Mouse (Mus musculus) midbrain, embryonic 15.5 days (tissue): ENCODE data around the gene Pgap3. TPM values are rescaled to one million over a fixed set of nuclear protein-coding genes. Genes with fewer than 3 reads are reported as not detected.

Source experiments
- ATAC-seq: fragments of 200-750 bp; cut with Nextera tagmentation; replicated peaks from 2 replicates; pipeline ENCODE4 v1.8.0; 2017; ENCODE audit warnings: moderate TSS enrichment
- H3K27ac ChIP-seq: fragments of 300-500 bp; sonication (generic); 2 replicates; pipeline ENCODE4 v1.5.1; 2015; ENCODE audit warnings: mild to moderate bottlenecking, inconsistent platforms
- H3K27me3 ChIP-seq: fragments of 300-500 bp; sonication (generic); replicated peaks from 2 replicates; pipeline ENCODE4 v1.6.1; 2015; ENCODE audit warnings: inconsistent platforms
- H3K36me3 ChIP-seq: fragments of 300-500 bp; sonication (generic); replicated peaks from 2 replicates; pipeline ENCODE4 v1.6.1; 2015; ENCODE audit warnings: inconsistent platforms
- H3K4me1 ChIP-seq: fragments of 300-500 bp; sonication (generic); 2 replicates; pipeline ENCODE4 v1.6.1; 2015; ENCODE audit warnings: inconsistent platforms
- H3K4me2 ChIP-seq: fragments of 300-500 bp; sonication (generic); 2 replicates; pipeline ENCODE4 v1.6.1; 2015; ENCODE audit warnings: inconsistent platforms, mild to moderate bottlenecking, moderate library complexity
- H3K4me3 ChIP-seq: fragments of 300-500 bp; sonication (generic); 2 replicates; pipeline ENCODE4 v1.5.1; 2015; ENCODE audit warnings: mild to moderate bottlenecking, inconsistent platforms
- H3K9ac ChIP-seq: fragments of 300-500 bp; sonication (generic); 2 replicates; pipeline ENCODE4 v1.6.1; 2015; ENCODE audit warnings: mild to moderate bottlenecking, inconsistent platforms
- H3K9me3 ChIP-seq: fragments of 300-500 bp; sonication (generic); 2 replicates; pipeline ENCODE4 v1.6.1; 2016; ENCODE audit warnings: inconsistent platforms
- WGBS: fragments of 180-500 bp; shearing (Covaris S2); methylation state at CpG from one replicate; pipeline ENCODE4 v1.1.7; 2015; ENCODE audit warnings: mixed read lengths; 5-methylcytosine and 5-hydroxymethylcytosine counted together
- polyA plus RNA-seq: library from polyadenylated mRNA; unstranded; fragments of >200 nt; fragmentation: Nextera tagmentation; extraction: Ambion mirVana; gene quantifications from 2 replicates; pipeline ENCODE4 v1.2.1, GENCODE M21; 2015

The Pgap3 gene
- polyA plus RNA-seq, 1 experiment from 2014 or later: 9.6 TPM

DNA sequence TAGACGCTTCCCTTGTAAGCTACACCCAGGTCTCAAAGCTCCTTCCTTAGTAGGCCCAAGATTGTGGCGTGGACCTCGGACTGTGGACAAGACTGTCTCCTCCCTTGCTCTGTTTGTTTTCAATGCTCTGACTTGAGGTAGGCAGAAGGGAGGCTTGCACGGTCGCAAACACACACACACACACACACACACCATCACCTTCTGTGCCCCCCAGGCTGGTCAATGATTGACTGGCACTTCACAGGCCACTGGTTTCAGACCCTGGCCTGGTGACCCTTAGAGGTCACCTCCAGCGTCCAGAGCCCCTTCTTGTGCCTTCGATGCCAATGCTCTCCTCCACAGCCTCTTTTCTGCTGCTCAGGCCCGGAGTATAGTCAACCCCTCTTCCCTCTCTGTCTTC, 8.6 kb upstream of the Pgap3 start:
- H3K27ac ChIP-seq: no peak overlapping the region
- ATAC-seq: no peak
- H3K4me1 ChIP-seq: peaks cover 20% of the 10 kb centered on the region
- H3K4me2 ChIP-seq: no peak overlapping the region
- no peaks in the 10 kb centered on the region for H3K9me3 ChIP-seq
- no peak overlapping the region for H3K9ac ChIP-seq
- no peaks in the 10 kb centered on the region for H3K36me3 ChIP-seq
- peaks cover 26% of the 10 kb centered on the region for H3K27me3 ChIP-seq
- 55% methylated on average over 8 of the region's 8 CpGs for WGBS
- no peak overlapping the region for H3K4me3 ChIP-seq

DNA sequence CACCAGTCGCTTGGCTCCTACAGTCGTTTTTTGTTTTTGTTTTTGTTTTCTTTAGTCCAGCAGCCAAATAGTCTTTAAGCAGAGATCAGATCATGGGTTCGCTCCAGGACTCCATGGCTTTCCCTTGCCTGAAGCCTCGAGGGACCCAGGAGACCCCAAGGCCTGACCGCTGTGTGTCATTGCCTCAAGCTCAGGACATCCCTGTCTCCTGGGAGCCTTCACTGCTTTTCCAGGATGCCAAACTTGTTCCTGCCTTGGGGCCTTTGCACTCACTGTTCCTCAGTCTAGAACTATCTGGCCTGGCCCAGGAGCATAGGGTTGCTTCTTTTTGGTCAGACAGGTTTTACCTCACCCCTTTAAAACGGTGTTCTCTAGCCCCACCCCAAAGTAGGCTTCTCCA, 6.3 kb upstream of the Pgap3 start:
- Histone ChIP-seq H3K4me1 (peaks cover 5% of the 10 kb centered on the region; the same call in 1 of the 2 replicates), H3K27ac (no peak overlapping the region), H3K36me3 (no peaks in the 10 kb centered on the region), H3K4me3 (no peak overlapping the region), H3K9ac (no peak overlapping the region), H3K4me2 (no peak overlapping the region), H3K27me3 (peaks cover 14% of the 10 kb centered on the region), H3K9me3 (no peaks in the 10 kb centered on the region)
- WGBS: 78% methylated on average over 6 of the region's 6 CpGs
- no peak for ATAC-seq

DNA sequence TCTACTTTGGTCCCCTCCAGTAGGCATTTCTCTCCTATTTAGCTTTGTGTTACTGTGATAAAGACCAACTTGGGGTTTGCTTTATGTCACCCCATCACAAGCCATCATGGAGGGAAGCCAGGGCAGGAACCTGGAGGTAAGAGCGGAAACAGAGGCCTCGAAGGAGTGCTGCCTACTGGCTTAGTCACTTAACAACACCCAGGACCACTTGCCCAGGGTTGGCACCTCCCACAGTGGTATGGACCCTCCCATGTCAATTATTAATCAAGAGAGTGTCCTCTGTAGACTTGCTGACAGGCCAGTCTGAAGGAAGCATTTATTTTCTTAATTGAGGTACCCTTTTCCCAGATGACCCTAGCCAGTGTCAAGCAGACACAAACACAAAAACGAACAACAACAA, 526 bp upstream of the Pgap3 start:
- peak overlapping the region; percentile 74 for H3K4me2 ChIP-seq
- WGBS: 65% methylated on average over 3 of the region's 3 CpGs
- no peaks in the 10 kb centered on the region for H3K9me3 ChIP-seq
- peak overlapping the region; percentile 96 for H3K27ac ChIP-seq
- 0 out of 2 replicates have a peak, but pooled peaks have one; percentile 1 for ATAC-seq
- H3K36me3 ChIP-seq: no peaks in the 10 kb centered on the region
- H3K4me1 ChIP-seq: peaks cover 7% of the 10 kb centered on the region
- H3K9ac ChIP-seq: peak overlapping the region; percentile 69
- H3K4me3 ChIP-seq: peak overlapping the region; percentile 59
- peaks cover 5% of the 10 kb centered on the region for H3K27me3 ChIP-seq

DNA sequence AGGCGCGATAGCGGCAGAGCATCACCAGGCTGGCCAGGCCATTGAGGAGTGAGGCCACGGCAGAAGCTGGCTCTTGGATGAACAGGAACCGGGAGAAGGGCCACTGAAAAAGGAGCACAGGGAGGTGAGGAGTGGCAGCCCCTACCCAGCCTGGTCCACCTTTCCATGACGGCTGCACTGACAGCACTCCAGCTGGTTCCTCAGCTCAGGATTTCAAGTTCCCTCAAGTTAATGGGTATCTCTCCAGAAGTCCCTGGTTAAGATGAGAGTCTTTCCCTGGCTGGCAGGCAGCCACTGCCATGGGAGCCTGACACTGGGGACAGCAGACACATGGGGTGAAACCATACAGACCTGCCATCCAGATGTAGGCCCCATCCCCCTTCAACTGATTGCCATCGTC, 2.3 kb downstream of the Pgap3 start:
- no peak for ATAC-seq
- Histone ChIP-seq H3K4me2 (no peak overlapping the region), H3K27ac (no peak overlapping the region), H3K4me1 (peaks cover 7% of the 10 kb centered on the region), H3K36me3 (no peaks in the 10 kb centered on the region), H3K27me3 (no peaks in the 10 kb centered on the region; the same call in 1 of the 2 replicates), H3K9me3 (no peaks in the 10 kb centered on the region), H3K9ac (no peak overlapping the region), H3K4me3 (no peak overlapping the region)
- WGBS: 89% methylated on average over 7 of the region's 7 CpGs

DNA sequence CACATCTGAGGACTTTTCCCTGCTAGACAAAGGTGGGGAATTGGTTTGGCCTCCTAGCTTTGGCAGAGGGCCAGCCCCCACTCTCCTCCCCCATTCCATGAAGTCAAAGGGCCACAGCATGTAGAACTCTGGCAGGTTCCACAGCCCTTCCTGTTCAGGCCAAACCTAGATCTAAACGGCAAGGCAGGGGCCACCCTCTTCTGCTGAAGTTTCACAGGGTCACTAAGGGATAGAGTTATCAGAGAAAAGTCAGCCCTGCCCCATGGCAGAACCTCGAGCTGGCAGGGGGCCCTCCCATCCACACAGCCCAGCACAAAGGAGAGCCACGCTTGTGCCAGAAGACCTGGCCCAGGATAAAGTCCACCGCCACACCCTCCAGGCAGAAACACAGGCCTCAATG, 5.2 kb downstream of the Pgap3 start:
- WGBS: 53% methylated on average over 4 of the region's 4 CpGs
- ATAC-seq: no peak
- H3K4me2 ChIP-seq: no peak overlapping the region
- H3K27ac ChIP-seq: no peak overlapping the region
- H3K27me3 ChIP-seq: peaks cover 11% of the 10 kb centered on the region; the same call in 1 of the 2 replicates
- H3K36me3 ChIP-seq: no peaks in the 10 kb centered on the region
- H3K9me3 ChIP-seq: no peaks in the 10 kb centered on the region
- H3K9ac ChIP-seq: no peak overlapping the region
- peaks cover 3% of the 10 kb centered on the region for H3K4me1 ChIP-seq
- H3K4me3 ChIP-seq: no peak overlapping the region

DNA sequence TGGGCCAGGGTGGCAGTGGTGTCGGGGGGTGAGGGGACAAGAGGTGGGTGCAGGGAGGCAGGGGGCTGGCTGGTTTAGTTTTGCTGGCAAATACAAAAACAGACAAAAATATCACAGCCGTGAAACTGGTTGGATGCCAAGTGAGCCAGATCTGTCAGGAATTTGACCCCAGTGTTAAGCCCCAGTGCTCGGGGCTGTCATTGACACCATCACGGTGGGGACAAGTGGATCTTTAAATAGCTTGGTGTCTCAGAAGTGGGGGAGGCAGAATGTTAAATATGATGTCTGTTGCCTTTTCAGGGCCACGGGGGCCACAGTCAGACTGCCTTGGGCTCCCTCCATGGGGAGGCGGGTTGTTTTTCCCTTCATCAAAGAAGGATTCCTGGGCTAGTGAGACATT, 6.0 kb downstream of the Pgap3 start:
- Histone ChIP-seq H3K4me3 (no peak overlapping the region), H3K4me2 (no peak overlapping the region), H3K36me3 (no peaks in the 10 kb centered on the region), H3K27ac (no peak overlapping the region), H3K27me3 (peaks cover 11% of the 10 kb centered on the region; the same call in 1 of the 2 replicates), H3K4me1 (no peaks in the 10 kb centered on the region; the same call in none of the 2 replicates), H3K9ac (no peak overlapping the region), H3K9me3 (no peaks in the 10 kb centered on the region)
- no peak for ATAC-seq
- WGBS: 59% methylated on average over 6 of the region's 6 CpGs

DNA sequence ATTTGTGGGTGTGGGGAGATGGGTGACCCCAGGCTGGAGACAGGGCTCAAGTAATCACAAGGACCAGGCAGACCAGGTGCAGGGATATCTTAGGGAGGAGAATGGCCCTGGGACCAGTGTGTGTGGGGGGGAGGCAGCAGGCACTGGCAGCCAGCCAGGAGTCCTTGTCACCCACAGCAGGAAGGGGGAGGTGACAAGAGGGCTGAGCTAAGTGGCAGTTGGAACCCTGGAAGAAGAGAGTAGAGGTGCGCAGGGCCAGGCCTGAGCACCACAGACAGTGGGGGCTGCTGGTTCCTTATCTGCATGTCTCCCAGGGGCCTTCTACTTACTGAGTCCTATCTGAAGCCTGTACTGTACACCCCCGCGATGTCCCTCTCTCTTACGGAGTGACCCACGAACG, 7.0 kb downstream of the Pgap3 start:
- H3K9ac ChIP-seq: no peak overlapping the region
- no peak overlapping the region for H3K4me3 ChIP-seq
- no peak for ATAC-seq
- WGBS: 74% methylated on average over 6 of the region's 6 CpGs
- H3K36me3 ChIP-seq: no peaks in the 10 kb centered on the region
- H3K27ac ChIP-seq: no peak overlapping the region
- no peaks in the 10 kb centered on the region; the same call in none of the 2 replicates for H3K4me1 ChIP-seq
- H3K27me3 ChIP-seq: peaks cover 16% of the 10 kb centered on the region
- no peaks in the 10 kb centered on the region for H3K9me3 ChIP-seq
- no peak overlapping the region for H3K4me2 ChIP-seq

DNA sequence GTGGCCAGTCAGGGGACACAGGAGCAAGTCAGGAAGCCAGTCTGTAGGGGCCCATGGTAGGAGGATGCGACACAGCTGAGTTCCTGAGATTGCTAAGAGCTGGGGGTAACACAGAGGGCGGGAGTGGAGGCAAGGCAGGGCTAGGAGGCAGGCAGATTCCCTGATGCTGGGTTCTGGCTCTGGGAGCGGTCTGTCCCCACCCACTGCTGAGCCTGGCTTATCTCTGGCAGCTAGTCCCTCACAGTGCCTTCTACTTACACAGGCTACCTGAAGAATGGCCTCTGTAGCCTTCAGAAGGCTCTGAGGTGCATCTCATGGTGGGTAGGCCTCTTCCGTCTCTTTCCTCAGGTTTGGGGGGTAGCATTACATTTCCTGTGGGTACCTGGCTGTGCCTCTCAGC, 7.6 kb downstream of the Pgap3 start:
- Histone ChIP-seq H3K27ac (no peak overlapping the region), H3K36me3 (no peaks in the 10 kb centered on the region), H3K4me2 (no peak overlapping the region), H3K4me3 (no peak overlapping the region), H3K9ac (no peak overlapping the region), H3K9me3 (no peaks in the 10 kb centered on the region), H3K4me1 (no peaks in the 10 kb centered on the region; the same call in none of the 2 replicates), H3K27me3 (peaks cover 23% of the 10 kb centered on the region)
- no peak for ATAC-seq
- WGBS: 53% methylated on average over 4 of the region's 4 CpGs

DNA sequence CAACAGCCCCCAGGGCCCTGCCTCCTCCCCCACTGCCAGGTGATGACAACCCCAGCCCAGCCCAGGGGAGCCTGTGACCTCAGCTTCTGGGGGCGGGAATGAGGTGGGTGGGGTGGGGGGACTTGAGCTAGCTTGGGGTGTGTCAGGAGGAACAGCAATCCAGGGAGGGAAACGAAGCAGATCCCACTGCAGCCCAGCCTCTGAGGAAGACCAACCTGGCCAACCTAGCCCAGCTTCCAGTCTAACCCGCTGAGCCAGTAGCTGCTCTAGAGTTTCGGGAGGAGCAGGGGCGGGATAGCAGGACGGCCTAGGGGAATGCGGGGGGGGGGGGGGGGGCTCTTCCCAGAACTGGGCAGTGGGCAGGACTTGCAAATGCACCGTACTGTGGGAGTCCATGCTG, 8.3 kb downstream of the Pgap3 start:
- no peak for ATAC-seq
- Histone ChIP-seq H3K4me1 (no peaks in the 10 kb centered on the region; the same call in none of the 2 replicates), H3K9me3 (no peaks in the 10 kb centered on the region), H3K4me3 (no peak overlapping the region), H3K4me2 (no peak overlapping the region), H3K36me3 (no peaks in the 10 kb centered on the region), H3K9ac (no peak overlapping the region), H3K27ac (no peak overlapping the region), H3K27me3 (peaks cover 29% of the 10 kb centered on the region)
- WGBS: 24% methylated on average over 6 of the region's 8 CpGs

DNA sequence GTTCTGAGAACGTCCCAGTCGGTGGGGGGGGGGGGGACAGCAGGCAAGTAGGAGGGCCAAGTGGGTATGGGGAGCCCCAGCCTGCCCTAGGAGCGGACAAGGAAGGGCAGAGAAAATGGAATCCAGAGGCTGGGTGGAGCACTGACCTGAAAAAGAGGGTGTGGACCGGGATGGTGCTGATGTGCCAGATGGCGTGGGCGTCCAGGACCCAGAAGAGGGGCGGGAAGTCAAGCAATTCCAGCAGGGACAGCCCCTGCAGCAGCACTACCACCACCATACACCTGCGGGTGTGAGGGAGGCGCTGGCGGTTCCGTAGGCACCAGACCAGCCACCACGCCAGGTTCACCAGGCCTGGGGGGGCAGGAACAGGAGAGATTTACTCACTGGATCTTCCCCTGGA, 10.1 kb downstream of the Pgap3 start:
- Histone ChIP-seq H3K4me1 (no peaks in the 10 kb centered on the region; the same call in none of the 2 replicates), H3K4me3 (no peak overlapping the region), H3K9me3 (no peaks in the 10 kb centered on the region), H3K4me2 (no peak overlapping the region), H3K9ac (no peak overlapping the region), H3K27me3 (peaks cover 46% of the 10 kb centered on the region), H3K27ac (no peak overlapping the region), H3K36me3 (no peaks in the 10 kb centered on the region)
- no peak for ATAC-seq
- 68% methylated on average over 12 of the region's 12 CpGs for WGBS

DNA sequence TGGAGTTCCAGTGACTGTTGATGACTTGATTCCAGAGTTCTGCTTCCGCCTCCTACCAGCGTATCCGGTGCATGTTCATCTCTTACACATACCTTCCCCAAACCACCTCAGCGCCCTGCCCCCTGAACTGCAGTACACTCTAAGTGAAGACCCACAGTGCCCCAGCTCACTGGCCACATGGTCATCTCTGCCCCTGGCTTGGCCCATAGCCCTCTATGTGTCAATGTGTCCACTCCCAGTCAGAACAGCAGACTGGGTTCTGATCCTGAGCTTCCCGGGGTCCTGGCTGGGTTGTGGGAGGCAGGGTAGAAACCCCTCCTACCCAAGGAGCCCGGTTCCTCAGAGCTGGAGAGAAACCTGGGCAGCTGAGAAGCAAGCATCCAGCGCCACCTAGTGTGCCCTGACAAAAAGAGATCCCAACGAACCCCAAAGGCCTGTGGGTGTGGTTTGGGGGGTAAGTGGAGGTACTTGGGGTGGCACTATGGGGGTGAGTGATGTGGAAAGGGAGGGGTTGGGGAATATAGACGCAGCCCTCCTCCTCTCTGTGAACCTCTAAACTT, 11.0 kb downstream of the Pgap3 start:
- Histone ChIP-seq H3K4me1 (no peaks in the 10 kb centered on the region; the same call in none of the 2 replicates), H3K27me3 (peaks cover 49% of the 10 kb centered on the region), H3K36me3 (no peaks in the 10 kb centered on the region), H3K9me3 (no peaks in the 10 kb centered on the region), H3K9ac (no peak overlapping the region), H3K27ac (no peak overlapping the region), H3K4me3 (no peak overlapping the region), H3K4me2 (no peak overlapping the region)
- WGBS: 24% methylated on average over 9 of the region's 9 CpGs
- ATAC-seq: no peak

DNA sequence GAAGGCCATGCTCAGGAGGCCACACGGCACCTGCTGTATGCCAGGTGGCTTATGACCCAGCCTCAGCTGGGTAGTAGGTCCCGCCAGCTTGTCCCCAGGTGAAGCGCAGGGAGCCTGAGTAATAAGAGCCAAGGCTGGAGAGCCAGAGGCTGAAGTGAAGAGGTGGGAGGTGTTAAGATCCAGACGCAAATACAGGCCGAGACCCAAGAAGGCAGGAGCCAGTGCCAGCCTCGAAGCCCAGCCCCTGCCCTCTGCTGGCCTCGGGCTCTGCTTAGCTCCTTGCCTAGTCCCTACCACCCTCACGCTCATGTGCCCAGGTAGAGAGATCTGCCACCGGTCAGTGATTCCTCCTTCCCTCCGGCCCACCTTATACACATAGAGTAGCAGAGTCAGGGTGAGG, 12.0 kb downstream of the Pgap3 start:
- peaks cover 49% of the 10 kb centered on the region for H3K27me3 ChIP-seq
- no peak overlapping the region for H3K9ac ChIP-seq

DNA sequence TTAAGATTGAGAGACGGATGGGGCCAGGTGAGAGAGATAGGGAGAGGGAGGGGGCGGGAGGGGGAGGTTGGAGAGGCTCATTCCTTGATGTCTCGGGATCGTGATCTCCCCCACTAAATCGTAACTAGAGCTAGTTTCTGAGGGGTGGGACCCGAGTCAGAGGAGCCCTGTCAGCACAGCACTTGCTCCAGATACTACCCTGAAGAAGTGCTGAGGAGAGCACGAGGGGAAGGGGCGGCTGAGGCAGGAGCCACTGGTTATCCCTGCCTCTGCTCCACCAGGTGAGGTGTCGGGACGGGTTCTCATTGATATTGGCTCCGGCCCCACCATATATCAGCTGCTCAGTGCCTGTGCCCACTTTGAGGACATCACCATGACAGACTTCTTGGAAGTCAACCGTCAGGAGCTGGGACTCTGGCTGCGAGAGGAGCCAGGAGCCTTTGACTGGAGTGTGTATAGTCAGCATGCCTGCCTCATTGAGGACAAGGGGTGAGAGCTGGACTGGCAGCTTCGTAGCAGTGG, 13.2 kb downstream of the Pgap3 start:
- H3K4me2 ChIP-seq: peak overlapping the region; percentile 25; the same call in 1 of the 2 replicates
- H3K9ac ChIP-seq: no peak overlapping the region
- H3K4me1 ChIP-seq: no peaks in the 10 kb centered on the region
- no peak for ATAC-seq
- H3K27ac ChIP-seq: no peak overlapping the region
- no peak overlapping the region for H3K4me3 ChIP-seq
- no peaks in the 10 kb centered on the region for H3K36me3 ChIP-seq
- 60% methylated on average over 14 of the region's 14 CpGs for WGBS
- H3K27me3 ChIP-seq: peaks cover 49% of the 10 kb centered on the region
- no peaks in the 10 kb centered on the region for H3K9me3 ChIP-seq

More for the DNA sequence above, 12.0 kb downstream of the Pgap3 start:
- no peak for ATAC-seq
- 72% methylated on average over 10 of the region's 10 CpGs for WGBS
- Histone ChIP-seq H3K4me3 (no peak overlapping the region), H3K4me2 (no peak overlapping the region), H3K4me1 (no peaks in the 10 kb centered on the region; the same call in 1 of the 2 replicates), H3K9me3 (no peaks in the 10 kb centered on the region), H3K36me3 (no peaks in the 10 kb centered on the region), H3K27ac (no peak overlapping the region)
